ENCODE assay signal across 8 mouse cellular contexts in the genomic region with DNA sequence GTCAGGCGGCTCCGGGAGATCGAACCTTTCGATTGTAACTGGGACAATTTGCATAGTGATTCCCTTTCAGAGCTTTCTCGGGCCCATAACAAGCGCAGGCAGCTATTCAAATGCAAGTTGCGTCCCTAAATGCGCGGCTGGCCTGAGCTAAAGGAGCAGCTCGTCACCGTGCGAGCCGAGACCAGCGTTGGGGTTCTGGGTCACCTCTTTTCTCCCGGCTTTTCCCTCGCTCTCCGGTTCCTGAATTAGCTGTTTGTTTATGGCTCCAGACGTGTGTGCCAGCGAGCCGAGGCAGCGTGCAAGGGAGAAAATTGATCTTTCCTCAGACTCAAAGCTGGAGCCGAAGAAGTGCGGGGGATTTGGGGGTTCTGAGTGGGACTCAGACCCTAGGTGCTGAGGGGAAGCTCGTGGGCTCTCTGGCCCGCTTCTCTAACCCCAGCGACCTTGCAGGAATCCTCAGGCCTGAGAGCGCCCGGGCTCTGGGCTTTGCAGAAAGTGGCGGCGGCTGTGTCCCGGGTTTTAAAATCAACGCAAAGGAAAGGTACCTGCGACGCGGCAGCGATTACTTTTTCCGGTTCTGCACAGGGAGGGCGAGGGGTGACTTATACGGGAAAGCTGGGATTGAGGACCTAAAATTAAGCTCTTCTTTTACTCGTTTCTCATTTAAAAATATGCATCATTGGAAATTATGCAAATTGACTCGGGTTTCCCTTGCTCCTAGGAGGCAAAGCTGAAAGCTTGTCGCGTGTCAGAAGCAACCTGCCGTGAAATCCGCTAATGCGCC. TPM values are rescaled to one million over a fixed set of nuclear protein-coding genes. Genes with fewer than 3 reads are reported as not detected.
DNase-seq lines count a peak whose midpoint lies in the region; ATAC-seq and TF ChIP-seq lines count a peak whose summit lies in the region.

No protein-coding gene starts in this region.

- no peak for TF ChIP-seq POLR2A in brain, embryonic 14.5 days (IDR thresholded peaks at IDR 0.05; ENCODE audit: borderline replicate concordance, extremely low read depth, insufficient read depth, insufficient read length, poor library complexity, severe bottlenecking)

- TF ChIP-seq CTCF in brain, embryonic 14.5 days (IDR thresholded peaks at IDR 0.05; ENCODE audit: borderline replicate concordance, extremely low read depth, insufficient read depth, insufficient read length) = no peak

- intact Hi-C loops in heart, postnatal 25 days (cut with DNase I) = no loop called here

- H3K4me1 ChIP-seq in heart, embryonic 11.5 days (ENCODE audit: control insufficient read depth, insufficient read depth, low read length) = peaks cover 7% of the 10 kb centered on the region
- H3K4me1 ChIP-seq in hindbrain, embryonic 14.5 days (replicated peaks; ENCODE audit: control insufficient read depth, insufficient read depth, low read length) = peaks cover 12% of the 10 kb centered on the region
- peaks cover 9% of the 10 kb centered on the region for H3K4me1 ChIP-seq in midbrain, embryonic 16.5 days (ENCODE audit: control insufficient read depth, insufficient read depth, low read length)

- H3K4me3 ChIP-seq in heart, embryonic 11.5 days (ENCODE audit: low read depth, low read length) = peak overlapping the region; percentile 47
- H3K4me3 ChIP-seq in hindbrain, embryonic 14.5 days (replicated peaks; ENCODE audit: low read length) = peak overlapping the region; percentile 37
- H3K4me3 ChIP-seq in midbrain, embryonic 16.5 days (ENCODE audit: low read depth, low read length) = peak overlapping the region; percentile 41

- WGBS in heart, embryonic 11.5 days (ENCODE audit: insufficient replicate concordance) = 1% methylated on average over 46 of the region's 46 CpGs
- under 1% methylated on average over 46 of the region's 46 CpGs for WGBS in hindbrain, embryonic 14.5 days
- 1% methylated on average over 46 of the region's 46 CpGs for WGBS in midbrain, embryonic 16.5 days

- no peaks in the 10 kb centered on the region for H3K9me3 ChIP-seq in heart, embryonic 11.5 days (replicated peaks; ENCODE audit: control insufficient read depth, low read length)
- no peaks in the 10 kb centered on the region for H3K9me3 ChIP-seq in hindbrain, embryonic 14.5 days (ENCODE audit: control insufficient read depth, low read length)
- no peaks in the 10 kb centered on the region; the same call in 1 of the 2 replicates for H3K9me3 ChIP-seq in midbrain, embryonic 16.5 days (replicated peaks; ENCODE audit: control insufficient read depth, low read length, poor library complexity, severe bottlenecking)

- peak overlapping the region; percentile 89 for H3K4me2 ChIP-seq in heart, embryonic 11.5 days
- H3K4me2 ChIP-seq in hindbrain, embryonic 14.5 days (replicated peaks) = peak overlapping the region; percentile 78
- peak overlapping the region; percentile 78 for H3K4me2 ChIP-seq in midbrain, embryonic 16.5 days (ENCODE audit: low read length)

- H3K27me3 ChIP-seq in heart, embryonic 11.5 days (ENCODE audit: control insufficient read depth, insufficient read depth, low read length) = peaks cover 86% of the 10 kb centered on the region
- peaks cover 78% of the 10 kb centered on the region for H3K27me3 ChIP-seq in hindbrain, embryonic 14.5 days (ENCODE audit: control insufficient read depth, insufficient read depth, low read length)
- H3K27me3 ChIP-seq in midbrain, embryonic 16.5 days (ENCODE audit: control insufficient read depth, insufficient read depth, low read depth, low read length) = peaks cover 40% of the 10 kb centered on the region

- DNase-seq in heart, postnatal 25 days (ENCODE audit: low spot score) = no peak
- peak; percentile 70 for DNase-seq in brain, embryonic 14.5 days (ENCODE audit: low read depth)
- no peak for DNase-seq in hindbrain, embryonic 14.5 days (ENCODE audit: low spot score)
- DNase-seq in urinary bladder, adult 18-20 months (ENCODE audit: low spot score in 2 of 2) = no peak
- no peak for DNase-seq in lung, postnatal 4 days
- no peak for DNase-seq in urinary bladder, postnatal 14 days (ENCODE audit: low spot score)

- 0 out of 2 replicates have a peak overlapping the region, but pooled peaks have one; percentile 40 for H3K9ac ChIP-seq in heart, embryonic 11.5 days (ENCODE audit: low read depth, low read length)
- peak overlapping the region; percentile 53 for H3K9ac ChIP-seq in hindbrain, embryonic 14.5 days
- peak overlapping the region; percentile 54; the same call in 1 of the 2 replicates for H3K9ac ChIP-seq in midbrain, embryonic 16.5 days (ENCODE audit: low read depth, low read length)

- no peak overlapping the region for H3K27ac ChIP-seq in heart, embryonic 11.5 days (ENCODE audit: low read depth, low read length)
- peak overlapping the region; percentile 77 for H3K27ac ChIP-seq in hindbrain, embryonic 14.5 days
- peak overlapping the region; percentile 60 for H3K27ac ChIP-seq in midbrain, embryonic 16.5 days (ENCODE audit: low read length)

- no peak for ATAC-seq in heart, embryonic 11.5 days (replicated peaks; ENCODE audit: insufficient number of reproducible peaks, low FRiP score, low TSS enrichment)
- no peak for ATAC-seq in hindbrain, embryonic 14.5 days (ENCODE audit: low FRiP score)
- ATAC-seq in midbrain, embryonic 16.5 days = no peak

- H3K36me3 ChIP-seq in heart, embryonic 11.5 days (ENCODE audit: control insufficient read depth, insufficient read depth, low read length) = no peaks in the 10 kb centered on the region
- no peaks in the 10 kb centered on the region for H3K36me3 ChIP-seq in hindbrain, embryonic 14.5 days (replicated peaks; ENCODE audit: control insufficient read depth, insufficient read depth)
- H3K36me3 ChIP-seq in midbrain, embryonic 16.5 days (ENCODE audit: control insufficient read depth, insufficient read depth, low read length) = no peaks in the 10 kb centered on the region

RNA-seq across cellular contexts. Expression of gene Onecut1, which starts 13.1 kb away (rescaled TPM):
- 0.10 TPM in 1 of 2 replicates, not detected in the other for polyA plus RNA-seq in heart, embryonic 11.5 days (2014; fragmentation: Nextera tagmentation; extraction: Ambion mirVana)
- not detected for total RNA-seq in heart, postnatal 25 days (2021)
- polyA plus RNA-seq in brain, embryonic 14.5 days (2012; rRNA removed) = 2.2 and 5.8 TPM in 2 replicates
- polyA plus RNA-seq in hindbrain, embryonic 14.5 days (2014; fragmentation: Nextera tagmentation; extraction: Ambion mirVana) = 6.0 and 6.1 TPM in 2 replicates
- 5.8 and 6.1 TPM in 2 replicates for polyA plus RNA-seq in midbrain, embryonic 16.5 days (2015; fragmentation: Nextera tagmentation; extraction: Ambion mirVana)
